Mouse (Mus musculus) intestine, embryonic 16.5 days (tissue): ENCODE results near the gene Aff1. TPM values are rescaled to one million over a fixed set of nuclear protein-coding genes. Genes with fewer than 3 reads are reported as not detected.
A peak's percentile ranks its signal among the peaks of the same experiment; 100 is the strongest.

ENCODE experiments used
- ATAC-seq: fragments of 200-750 bp; cut with Nextera tagmentation; 2 replicates; pipeline ENCODE4 v1.8.0; 2017; ENCODE audit warnings: moderate TSS enrichment, moderate library complexity
- H3K27ac ChIP-seq: fragments of 300-500 bp; sonication (generic); 2 replicates; pipeline ENCODE4 v1.5.1; 2014; ENCODE audit warnings: mild to moderate bottlenecking, low read length
- H3K27me3 ChIP-seq: fragments of 300-500 bp; sonication (generic); replicated peaks from 2 replicates; pipeline ENCODE4 v1.6.1; 2014; ENCODE audit warnings: low read length, control low read depth, mixed read lengths; ENCODE audit not compliant: control insufficient read depth, insufficient read depth
- H3K36me3 ChIP-seq: fragments of 300-500 bp; sonication (generic); 2 replicates; pipeline ENCODE4 v1.6.1; 2014; ENCODE audit warnings: low read length, control low read depth; ENCODE audit not compliant: control insufficient read depth, insufficient read depth
- H3K4me1 ChIP-seq: fragments of 300-500 bp; sonication (generic); 2 replicates; pipeline ENCODE4 v1.6.1; 2014; ENCODE audit warnings: low read length, control low read depth, mixed read lengths; ENCODE audit not compliant: control insufficient read depth, insufficient read depth
- H3K4me2 ChIP-seq: fragments of 300-500 bp; sonication (generic); 2 replicates; pipeline ENCODE4 v1.6.1; 2014; ENCODE audit warnings: low read depth, low read length, control low read depth
- H3K4me3 ChIP-seq: fragments of 300-500 bp; sonication (generic); 2 replicates; pipeline ENCODE4 v1.5.1; 2014; ENCODE audit warnings: mild to moderate bottlenecking, low read length
- H3K9ac ChIP-seq: fragments of 300-500 bp; sonication (generic); 2 replicates; pipeline ENCODE4 v1.6.1; 2014; ENCODE audit warnings: low read depth, low read length
- H3K9me3 ChIP-seq: fragments of 300-500 bp; sonication (generic); 2 replicates; pipeline ENCODE4 v1.6.1; 2016; ENCODE audit warnings: low read length, control low read depth; ENCODE audit not compliant: control insufficient read depth
- WGBS: fragments of 180-500 bp; shearing (Covaris S2); extraction: QIAGEN DNeasy Blood & Tissue Kit; methylation state at CpG from one replicate; pipeline ENCODE4 v1.1.7; 2014; 5-methylcytosine and 5-hydroxymethylcytosine counted together
- polyA plus RNA-seq: library from polyadenylated mRNA; unstranded; fragments of >200 nt; fragmentation: Nextera tagmentation; extraction: Ambion mirVana; gene quantifications from 2 replicates; pipeline ENCODE4 v1.2.1, GENCODE M21; 2015

Gene Aff1
- polyA plus RNA-seq, 1 experiment from 2014 or later = 3.9 TPM

DNA sequence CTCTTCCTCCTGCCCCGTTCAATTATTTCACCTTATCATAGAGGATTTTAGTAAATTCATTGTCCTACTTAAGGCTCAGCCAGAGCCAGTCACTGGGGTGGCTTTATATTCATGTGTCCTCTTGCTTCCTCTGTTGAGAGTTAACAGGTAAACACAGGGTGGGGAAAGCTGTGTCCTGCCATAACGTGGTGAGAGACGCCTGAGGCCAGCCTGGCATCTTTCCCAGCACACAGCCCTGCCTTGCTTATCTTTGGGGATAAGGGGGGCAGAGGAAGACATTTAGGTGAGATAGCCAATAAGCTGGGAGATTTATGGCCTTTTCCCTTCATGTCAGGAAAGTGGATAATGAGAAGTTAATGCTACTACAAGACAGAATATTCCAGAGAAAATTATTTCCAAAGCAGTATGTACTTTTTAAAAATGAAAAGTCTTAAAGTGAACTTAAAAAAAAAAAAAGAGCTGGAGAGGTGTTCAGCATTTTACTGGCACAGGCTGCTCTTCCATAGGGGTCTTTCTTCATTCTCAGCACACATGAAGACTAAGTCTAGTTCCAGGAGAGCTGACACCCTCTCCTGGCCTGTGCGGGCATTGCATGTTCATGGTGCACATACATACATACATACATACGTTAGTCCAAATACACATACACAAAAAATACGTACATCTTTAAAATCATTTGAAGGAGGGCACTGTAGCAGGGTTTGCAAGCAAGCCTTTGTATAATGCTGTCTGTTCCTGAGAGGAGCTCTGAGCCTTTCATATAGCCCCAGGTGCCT, 78.5 kb downstream of the Aff1 start:
- Histone ChIP-seq H3K9ac (no peak overlapping the region), H3K27ac (no peak overlapping the region), H3K4me3 (no peak overlapping the region), H3K4me2 (no peak overlapping the region), H3K9me3 (peaks cover 3% of the 10 kb centered on the region; the same call in 1 of the 2 replicates), H3K36me3 (no peaks in the 10 kb centered on the region), H3K27me3 (no peaks in the 10 kb centered on the region), H3K4me1 (peaks cover 36% of the 10 kb centered on the region)
- no peak for ATAC-seq
- WGBS = 66% methylated on average over 6 of the region's 6 CpGs

DNA sequence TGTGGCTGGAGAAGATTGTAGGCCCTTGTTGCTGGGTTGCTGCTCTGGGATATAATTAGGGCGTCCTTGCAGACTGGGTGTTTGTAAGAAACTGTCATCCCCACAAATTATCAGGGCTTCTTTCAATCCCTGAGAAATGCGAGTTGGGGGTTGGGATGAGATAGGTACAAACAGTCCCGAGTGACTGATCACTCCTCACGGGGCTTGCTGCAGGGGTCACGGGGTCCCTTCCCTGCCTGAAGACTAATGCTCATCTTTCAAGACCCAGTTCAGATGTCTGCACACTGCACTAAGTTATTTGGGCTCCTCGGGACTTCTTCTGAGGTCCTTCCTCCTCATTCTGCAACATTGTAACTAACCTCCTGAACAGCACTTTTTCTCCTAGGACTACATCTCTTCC, 79.2 kb downstream of the Aff1 start:
- Histone ChIP-seq H3K9me3 (no peaks in the 10 kb centered on the region), H3K36me3 (no peaks in the 10 kb centered on the region), H3K4me3 (no peak overlapping the region), H3K4me1 (peaks cover 36% of the 10 kb centered on the region), H3K4me2 (no peak overlapping the region), H3K27me3 (no peaks in the 10 kb centered on the region), H3K27ac (no peak overlapping the region), H3K9ac (no peak overlapping the region)
- no peak for ATAC-seq
- WGBS = 51% methylated on average over 6 of the region's 6 CpGs

DNA sequence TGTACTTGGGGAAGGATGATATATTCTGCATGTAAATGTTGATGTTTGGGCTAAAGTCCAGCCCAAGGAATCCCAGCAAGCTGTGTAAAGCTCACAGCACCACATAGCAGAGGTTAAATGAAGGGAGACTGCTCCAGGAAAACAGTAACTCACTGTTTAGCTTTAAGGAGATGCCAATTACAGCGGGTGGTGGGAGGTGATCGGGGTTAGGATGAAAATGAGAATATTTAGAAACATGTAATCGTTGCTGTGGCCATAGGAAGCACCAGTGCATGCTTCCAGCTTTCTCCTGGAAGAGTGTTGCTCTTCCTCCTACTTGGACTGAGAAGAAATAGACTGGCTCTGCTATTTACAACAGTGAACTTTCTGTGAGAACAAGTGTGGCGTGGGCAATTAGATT, 80.1 kb downstream of the Aff1 start:
- Histone ChIP-seq H3K27me3 (no peaks in the 10 kb centered on the region), H3K9me3 (no peaks in the 10 kb centered on the region), H3K4me1 (peaks cover 38% of the 10 kb centered on the region), H3K4me3 (no peak overlapping the region), H3K9ac (no peak overlapping the region), H3K27ac (no peak overlapping the region), H3K4me2 (no peak overlapping the region), H3K36me3 (no peaks in the 10 kb centered on the region)
- WGBS = 31% methylated on average over 4 of the region's 4 CpGs
- no peak for ATAC-seq

DNA sequence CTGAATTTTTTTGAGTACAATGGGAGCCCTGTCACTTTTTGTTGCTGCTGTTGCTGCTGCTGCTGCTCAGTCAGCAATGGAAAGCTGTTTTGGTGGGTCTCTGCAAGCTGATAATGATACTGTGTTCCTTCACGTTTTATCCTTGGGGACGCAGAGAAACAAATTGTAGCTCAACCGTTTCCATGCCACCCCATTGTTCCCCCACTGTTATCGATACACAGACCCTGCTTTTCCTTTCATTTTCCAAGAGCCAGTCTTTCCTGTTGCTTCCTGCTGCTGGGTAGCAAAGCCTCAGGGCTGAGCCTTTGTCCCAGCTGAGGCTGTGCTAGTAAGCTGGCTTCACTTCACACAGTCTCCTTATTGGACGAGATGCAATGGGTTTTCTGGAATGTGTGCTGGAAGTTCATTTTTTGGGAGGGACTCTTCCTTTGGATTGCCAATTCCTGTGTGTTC, 81.0 kb downstream of the Aff1 start:
- Histone ChIP-seq H3K4me1 (peaks cover 45% of the 10 kb centered on the region), H3K4me3 (peak overlapping the region; percentile 14), H3K9ac (peak overlapping the region; percentile 34), H3K27ac (peak overlapping the region; percentile 57), H3K36me3 (no peaks in the 10 kb centered on the region), H3K9me3 (no peaks in the 10 kb centered on the region), H3K27me3 (no peaks in the 10 kb centered on the region), H3K4me2 (peak overlapping the region; percentile 37)
- ATAC-seq = peak; percentile 43
- 17% methylated on average over 5 of the region's 5 CpGs for WGBS

DNA sequence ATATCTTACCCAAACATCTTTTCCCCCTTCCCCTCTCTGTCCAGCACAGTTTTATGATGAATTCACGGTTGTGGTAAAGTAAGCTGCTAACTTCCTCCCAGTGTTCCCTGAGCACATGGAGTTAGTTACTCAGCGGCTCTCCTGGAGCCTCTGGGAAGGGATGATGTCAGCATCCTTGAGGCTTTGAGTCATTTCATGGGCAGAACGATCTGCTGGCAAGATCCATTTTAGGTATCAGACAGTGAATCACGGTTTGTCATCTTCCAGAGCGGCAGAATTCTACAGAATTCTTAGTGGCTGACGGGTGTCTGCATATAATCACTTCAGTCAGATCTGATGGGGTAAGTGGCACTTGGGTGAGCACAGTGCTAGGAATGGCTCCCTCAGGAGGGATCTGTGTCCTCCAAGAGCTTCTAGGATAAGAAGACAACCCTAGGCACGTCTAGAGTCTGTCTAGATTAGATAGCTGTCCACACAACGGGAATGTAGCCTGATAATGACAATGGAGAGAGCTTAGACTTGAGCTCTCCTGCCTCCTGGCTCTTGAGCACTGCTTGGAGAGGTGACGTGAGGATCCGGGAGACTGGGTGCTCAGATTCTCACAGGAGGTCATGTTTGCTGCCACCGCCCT, 82.6 kb downstream of the Aff1 start:
- Histone ChIP-seq H3K4me2 (no peak overlapping the region), H3K4me1 (peaks cover 53% of the 10 kb centered on the region)

DNA sequence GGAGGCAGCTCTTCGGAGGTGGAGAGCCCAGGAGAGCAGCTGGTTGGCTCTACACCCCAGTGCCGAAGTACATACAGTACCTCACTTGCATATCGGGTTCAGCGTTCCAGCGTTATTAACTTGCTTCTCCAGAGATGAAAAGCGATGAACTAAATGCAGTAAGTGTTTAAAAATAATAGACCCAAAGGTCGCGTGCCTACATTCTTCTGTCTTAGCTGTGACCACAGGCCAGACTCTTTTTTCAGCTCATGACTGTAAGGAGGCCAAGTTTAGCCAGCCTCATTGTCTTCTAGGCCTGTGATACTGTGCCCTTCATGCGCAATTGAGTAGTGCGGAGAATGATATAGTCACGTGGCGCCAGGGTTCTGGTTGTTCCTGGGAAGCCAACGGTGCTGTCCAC, 83.3 kb downstream of the Aff1 start:
- Histone ChIP-seq H3K4me1 (peaks cover 47% of the 10 kb centered on the region), H3K27me3 (no peaks in the 10 kb centered on the region), H3K4me3 (no peak overlapping the region), H3K9ac (no peak overlapping the region), H3K36me3 (no peaks in the 10 kb centered on the region), H3K9me3 (no peaks in the 10 kb centered on the region), H3K4me2 (no peak overlapping the region), H3K27ac (no peak overlapping the region)
- no peak for ATAC-seq
- WGBS = 79% methylated on average over 13 of the region's 13 CpGs

More for the DNA sequence above, 82.6 kb downstream of the Aff1 start:
- Histone ChIP-seq H3K27me3 (no peaks in the 10 kb centered on the region), H3K9ac (no peak overlapping the region), H3K27ac (no peak overlapping the region), H3K9me3 (no peaks in the 10 kb centered on the region), H3K36me3 (no peaks in the 10 kb centered on the region), H3K4me3 (no peak overlapping the region)
- WGBS = 57% methylated on average over 11 of the region's 11 CpGs
- ATAC-seq = no peak

DNA sequence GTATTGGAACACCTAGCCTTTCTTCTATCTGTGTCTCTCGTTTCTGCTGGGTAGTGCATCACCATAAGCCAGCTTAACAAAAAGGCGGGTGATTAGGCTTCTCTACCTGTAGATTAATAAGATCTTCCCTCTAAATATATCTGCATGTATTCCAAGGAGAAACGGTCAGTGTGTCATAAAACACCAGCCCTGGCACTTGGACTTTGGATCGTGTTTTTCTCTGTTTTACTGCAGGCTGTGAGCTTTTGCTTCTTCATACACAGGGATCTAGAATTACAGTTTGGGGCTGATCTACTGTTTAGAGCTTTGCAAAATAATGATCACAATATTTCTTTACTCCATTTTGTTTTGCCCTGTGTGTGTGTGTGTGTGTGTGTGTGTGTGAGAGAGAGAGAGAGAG, 84.7 kb downstream of the Aff1 start:
- peaks cover 43% of the 10 kb centered on the region for H3K4me1 ChIP-seq
- no peaks in the 10 kb centered on the region for H3K27me3 ChIP-seq
- ATAC-seq = peak; percentile 57
- peak overlapping the region; percentile 70 for H3K27ac ChIP-seq
- H3K4me3 ChIP-seq = no peak overlapping the region
- H3K36me3 ChIP-seq = no peaks in the 10 kb centered on the region
- no peaks in the 10 kb centered on the region for H3K9me3 ChIP-seq
- H3K9ac ChIP-seq = no peak overlapping the region
- no peak overlapping the region for H3K4me2 ChIP-seq
- 55% methylated on average over 4 of the region's 4 CpGs for WGBS

DNA sequence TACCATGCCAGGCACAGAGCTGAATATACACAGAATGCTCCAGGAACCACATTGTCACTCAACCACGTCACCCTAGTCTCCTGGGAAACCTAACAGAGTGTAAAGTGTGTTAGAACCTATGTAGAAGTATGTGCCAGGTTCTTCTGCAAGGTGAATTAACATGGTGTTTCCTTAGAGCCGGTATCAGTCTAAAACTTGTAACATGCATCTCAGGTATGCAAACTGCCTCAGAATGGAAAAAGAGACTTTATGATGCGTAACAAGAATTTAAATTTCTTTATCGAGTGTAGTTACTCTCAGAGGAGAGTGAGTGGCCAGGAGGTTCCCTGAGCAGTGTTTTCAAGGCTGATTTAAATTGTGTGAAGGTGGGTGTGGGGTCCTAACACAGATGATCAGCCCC, 85.3 kb downstream of the Aff1 start:
- H3K9ac ChIP-seq = peak overlapping the region; percentile 32; the same call in 1 of the 2 replicates
- H3K27ac ChIP-seq = peak overlapping the region; percentile 70
- H3K9me3 ChIP-seq = no peaks in the 10 kb centered on the region
- WGBS = 62% methylated on average over 4 of the region's 4 CpGs
- peaks cover 37% of the 10 kb centered on the region for H3K4me1 ChIP-seq
- no peaks in the 10 kb centered on the region for H3K36me3 ChIP-seq
- no peak overlapping the region for H3K4me3 ChIP-seq
- H3K4me2 ChIP-seq = peak overlapping the region; percentile 44
- H3K27me3 ChIP-seq = no peaks in the 10 kb centered on the region
- no peak for ATAC-seq

DNA sequence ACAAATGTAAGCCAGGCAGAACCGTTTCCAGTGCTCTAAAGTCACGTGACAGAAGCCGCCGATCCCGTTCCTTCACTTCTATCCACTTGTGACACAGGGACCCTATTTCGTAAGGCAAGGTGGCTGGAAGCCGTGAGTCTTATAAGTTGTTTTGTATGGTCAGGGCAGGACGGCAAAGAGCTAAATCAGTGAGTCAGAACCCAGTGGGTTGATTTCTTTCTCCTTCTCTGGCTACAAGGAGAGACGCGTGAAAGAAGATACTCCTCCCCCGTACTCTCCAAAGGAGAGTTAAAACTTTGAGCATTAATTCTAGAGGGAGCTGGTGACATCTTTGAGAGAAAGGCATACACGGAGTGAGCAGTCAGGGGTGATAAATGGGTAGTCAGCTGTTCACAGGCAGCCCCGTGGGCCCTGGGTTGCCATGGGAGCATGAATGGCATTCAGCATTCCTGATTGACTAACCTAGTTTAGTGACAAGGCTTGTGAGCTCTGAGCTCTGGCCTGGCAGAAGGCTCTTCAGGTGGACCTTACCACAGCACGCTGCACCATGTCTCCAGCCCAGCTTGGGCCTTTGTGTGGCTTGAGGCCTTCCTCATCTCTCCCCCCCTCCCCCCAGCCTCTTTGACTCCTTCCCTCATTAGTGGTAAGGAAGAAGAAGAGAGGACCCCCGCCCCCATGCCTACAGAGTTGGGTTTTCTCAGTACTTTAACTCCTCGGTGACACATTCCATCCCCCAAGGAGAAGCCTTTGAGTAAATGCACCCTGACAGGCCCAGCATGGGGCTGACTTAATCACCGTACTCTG, 86.3 kb downstream of the Aff1 start:
- Histone ChIP-seq H3K27me3 (no peaks in the 10 kb centered on the region), H3K9ac (peak overlapping the region; percentile 44), H3K4me1 (peaks cover 30% of the 10 kb centered on the region), H3K27ac (peak overlapping the region; percentile 58), H3K9me3 (no peaks in the 10 kb centered on the region), H3K36me3 (no peaks in the 10 kb centered on the region), H3K4me3 (peak overlapping the region; percentile 32), H3K4me2 (peak overlapping the region; percentile 44)
- peak; percentile 59 for ATAC-seq
- WGBS = 13% methylated on average over 17 of the region's 17 CpGs
